Mouse (Mus musculus): Measurements from ENCODE around the gene Glrx2. TPM values are rescaled to one million over a fixed set of nuclear protein-coding genes. Genes with fewer than 3 reads are reported as not detected.
A peak's percentile ranks its signal among the peaks of the same experiment; 100 is the strongest.

Gene Glrx2
- total RNA-seq, 1 experiment = 35.6 TPM

- Histone ChIP-seq H3K9ac (ENCODE audit: insufficient read depth, low read depth, low read length, poor library complexity, severe bottlenecking) (peak overlapping the region; percentile 94), H3K4me1 (ENCODE audit: control insufficient read depth in 2 of 2, insufficient read depth in 2 of 2, low read length in 2 of 2, poor library complexity in 1 of 2) (peaks cover 2 to 4% of the 10 kb centered on the region in 2 experiments; a peak in 2 of 4 replicates), H3K9me3 (ENCODE audit: control insufficient read depth, insufficient read depth, low read depth, low read length) (no peaks in the 10 kb centered on the region), H3K27ac (ENCODE audit: insufficient read depth, low read depth, low read length, poor library complexity, severe bottlenecking) (peak overlapping the region; percentile 76), H3K36me3 (ENCODE audit: control insufficient read depth, insufficient read depth, low read length, poor library complexity, severe bottlenecking) (peaks cover 2% of the 10 kb centered on the region; the same call in 1 of the 2 replicates), H3K4me3 (ENCODE audit: insufficient read depth in 1 of 2, low read depth in 1 of 2, low read length in 2 of 2, poor library complexity in 1 of 2, severe bottlenecking in 1 of 2) (peak overlapping the region; percentile 89 to 96)
- in situ Hi-C loops (cut with MboI; ENCODE audit: low sequenced_read_pairs in 2 of 2, unreplicated experiment in 2 of 2) = no loop called here
- TF ChIP-seq CHD2 (IDR thresholded peaks at IDR 0.05; ENCODE audit: low read depth, low read length) (no peak), ZC3H11A (IDR thresholded peaks at IDR 0.05; ENCODE audit: borderline replicate concordance, low read depth, low read length) (no peak), MAFK (IDR thresholded peaks at IDR 0.05; ENCODE audit: insufficient read depth, low read depth, low read length) (no peak), ZNF384 (IDR thresholded peaks at IDR 0.05; ENCODE audit: low read depth, low read length) (no peak), HCFC1 (IDR thresholded peaks at IDR 0.05; ENCODE audit: borderline replicate concordance, insufficient read depth, low read length) (peak; percentile 50; the same call in 1 of the 2 replicates)
- peak; percentile 71 for DNase-seq (ENCODE audit: low read depth, low spot score)
Observed at GRCm38 (mm10) chr1:143739361-143740350, 23.5 kb downstream of the Glrx2 start.

- in situ Hi-C loops (cut with MboI; ENCODE audit: low sequenced_read_pairs in 2 of 2, unreplicated experiment in 2 of 2) = no loop called here
- Histone ChIP-seq H3K4me3 (ENCODE audit: insufficient read depth in 1 of 2, low read depth in 1 of 2, low read length in 2 of 2, poor library complexity in 1 of 2, severe bottlenecking in 1 of 2) (no peak overlapping the region), H3K9ac (ENCODE audit: insufficient read depth, low read depth, low read length, poor library complexity, severe bottlenecking) (no peak overlapping the region), H3K36me3 (ENCODE audit: control insufficient read depth, insufficient read depth, low read length, poor library complexity, severe bottlenecking) (peaks cover 7% of the 10 kb centered on the region; the same call in 1 of the 2 replicates), H3K27ac (ENCODE audit: insufficient read depth, low read depth, low read length, poor library complexity, severe bottlenecking) (no peak overlapping the region), H3K4me1 (ENCODE audit: control insufficient read depth in 2 of 2, insufficient read depth in 2 of 2, low read length in 2 of 2, poor library complexity in 1 of 2) (peaks cover 0 to 6% of the 10 kb centered on the region in 2 experiments; a peak in 2 of 4 replicates), H3K9me3 (ENCODE audit: control insufficient read depth, insufficient read depth, low read depth, low read length) (no peaks in the 10 kb centered on the region)
- DNase-seq (ENCODE audit: low read depth, low spot score) = no peak
- TF ChIP-seq ZNF384 (IDR thresholded peaks at IDR 0.05; ENCODE audit: low read depth, low read length) (no peak; the same call in 1 of the 2 replicates), HCFC1 (IDR thresholded peaks at IDR 0.05; ENCODE audit: borderline replicate concordance, insufficient read depth, low read length) (no peak), ZC3H11A (IDR thresholded peaks at IDR 0.05; ENCODE audit: borderline replicate concordance, low read depth, low read length) (no peak), MAFK (IDR thresholded peaks at IDR 0.05; ENCODE audit: insufficient read depth, low read depth, low read length) (no peak), CHD2 (IDR thresholded peaks at IDR 0.05; ENCODE audit: low read depth, low read length) (no peak)
Observed at GRCm38 (mm10) chr1:143740581-143740980, 24.4 kb downstream of the Glrx2 start.

- no peak for DNase-seq (ENCODE audit: low read depth, low spot score)
- in situ Hi-C loops (cut with MboI; ENCODE audit: low sequenced_read_pairs in 2 of 2, unreplicated experiment in 2 of 2) = no loop called here
- no peaks in the 10 kb centered on the region for H3K9me3 ChIP-seq (ENCODE audit: control insufficient read depth, insufficient read depth, low read depth, low read length)
- peaks cover 0 to 7% of the 10 kb centered on the region in 2 experiments; a peak in 2 of 4 replicates for H3K4me1 ChIP-seq (ENCODE audit: control insufficient read depth in 2 of 2, insufficient read depth in 2 of 2, low read length in 2 of 2, poor library complexity in 1 of 2)
- no peak overlapping the region for H3K4me3 ChIP-seq (ENCODE audit: insufficient read depth in 1 of 2, low read depth in 1 of 2, low read length in 2 of 2, poor library complexity in 1 of 2, severe bottlenecking in 1 of 2)
- peaks cover 7% of the 10 kb centered on the region; the same call in 1 of the 2 replicates for H3K36me3 ChIP-seq (ENCODE audit: control insufficient read depth, insufficient read depth, low read length, poor library complexity, severe bottlenecking)
- H3K27ac ChIP-seq (ENCODE audit: insufficient read depth, low read depth, low read length, poor library complexity, severe bottlenecking) = no peak overlapping the region
- TF ChIP-seq ZC3H11A (IDR thresholded peaks at IDR 0.05; ENCODE audit: borderline replicate concordance, low read depth, low read length) = no peak
- no peak for TF ChIP-seq ZNF384 (IDR thresholded peaks at IDR 0.05; ENCODE audit: low read depth, low read length)
- no peak for TF ChIP-seq CHD2 (IDR thresholded peaks at IDR 0.05; ENCODE audit: low read depth, low read length)
- no peak for TF ChIP-seq MAFK (IDR thresholded peaks at IDR 0.05; ENCODE audit: insufficient read depth, low read depth, low read length)
- no peak for TF ChIP-seq HCFC1 (IDR thresholded peaks at IDR 0.05; ENCODE audit: borderline replicate concordance, insufficient read depth, low read length)
- no peak overlapping the region for H3K9ac ChIP-seq (ENCODE audit: insufficient read depth, low read depth, low read length, poor library complexity, severe bottlenecking)
Observed at GRCm38 (mm10) chr1:143741331-143741730, 25.2 kb downstream of the Glrx2 start.

- no peak overlapping the region for H3K9ac ChIP-seq (ENCODE audit: insufficient read depth, low read depth, low read length, poor library complexity, severe bottlenecking)
- peaks cover 0 to 5% of the 10 kb centered on the region in 2 experiments; a peak in 2 of 4 replicates for H3K4me1 ChIP-seq (ENCODE audit: control insufficient read depth in 2 of 2, insufficient read depth in 2 of 2, low read length in 2 of 2, poor library complexity in 1 of 2)
- H3K9me3 ChIP-seq (ENCODE audit: control insufficient read depth, insufficient read depth, low read depth, low read length) = no peaks in the 10 kb centered on the region
- no peak overlapping the region for H3K27ac ChIP-seq (ENCODE audit: insufficient read depth, low read depth, low read length, poor library complexity, severe bottlenecking)
- no peak for TF ChIP-seq ZNF384 (IDR thresholded peaks at IDR 0.05; ENCODE audit: low read depth, low read length)
- TF ChIP-seq CHD2 (IDR thresholded peaks at IDR 0.05; ENCODE audit: low read depth, low read length) = no peak
- TF ChIP-seq ZC3H11A (IDR thresholded peaks at IDR 0.05; ENCODE audit: borderline replicate concordance, low read depth, low read length) = no peak
- TF ChIP-seq MAFK (IDR thresholded peaks at IDR 0.05; ENCODE audit: insufficient read depth, low read depth, low read length) = no peak
- TF ChIP-seq HCFC1 (IDR thresholded peaks at IDR 0.05; ENCODE audit: borderline replicate concordance, insufficient read depth, low read length) = no peak
- DNase-seq (ENCODE audit: low read depth, low spot score) = no peak
- in situ Hi-C loops (cut with MboI; ENCODE audit: low sequenced_read_pairs in 2 of 2, unreplicated experiment in 2 of 2) = no loop called here
- H3K36me3 ChIP-seq (ENCODE audit: control insufficient read depth, insufficient read depth, low read length, poor library complexity, severe bottlenecking) = peaks cover 7% of the 10 kb centered on the region
- H3K4me3 ChIP-seq (ENCODE audit: insufficient read depth in 1 of 2, low read depth in 1 of 2, low read length in 2 of 2, poor library complexity in 1 of 2, severe bottlenecking in 1 of 2) = no peak overlapping the region
Observed at GRCm38 (mm10) chr1:143742186-143742585, 26.0 kb downstream of the Glrx2 start.

Measured in ES-E14 (cell line).